Mouse (Mus musculus): ENCODE data around the gene Trappc3. TPM values are rescaled to one million over a fixed set of nuclear protein-coding genes. Genes with fewer than 3 reads are reported as not detected.

Gene Trappc3
- 56.9 TPM for polyA plus RNA-seq (2017; shearing (Covaris generic))

DNA sequence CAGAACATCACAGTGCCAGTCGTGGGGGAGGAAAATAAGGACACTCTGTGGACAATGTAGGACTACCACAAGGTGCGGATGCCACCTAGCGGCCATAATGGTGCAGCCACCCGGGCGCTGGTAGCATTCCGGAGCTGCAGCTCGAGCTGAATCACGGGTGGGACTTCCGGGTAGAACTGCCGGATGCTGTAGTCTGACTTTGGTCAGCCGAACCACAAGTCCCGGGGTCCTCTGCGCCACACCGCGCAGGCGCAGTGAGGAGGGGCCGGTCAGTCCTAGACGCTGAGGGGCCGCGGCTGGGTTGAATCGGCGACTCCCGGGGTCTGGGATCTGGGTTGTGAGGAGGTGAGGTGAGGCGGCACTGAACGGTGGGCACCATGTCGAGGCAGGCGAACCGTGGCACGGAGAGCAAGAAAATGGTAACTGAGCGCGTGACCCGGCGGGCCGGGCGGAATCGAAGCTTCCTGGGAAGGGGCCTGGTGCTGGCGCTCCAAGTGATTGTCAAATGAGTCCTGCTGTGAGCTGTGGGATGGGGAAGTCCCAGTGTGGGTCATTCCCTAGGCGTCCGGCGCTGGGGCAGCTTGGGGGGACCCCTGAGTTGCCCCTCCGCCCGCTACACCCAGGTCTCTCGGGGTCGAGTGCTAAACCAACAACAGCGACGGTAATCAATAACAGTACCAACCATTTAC is at the start of gene Trappc3:
TSS of gene Trappc3 (plus strand) at position 207 of the 689 bp plus-strand sequence.

DNA sequence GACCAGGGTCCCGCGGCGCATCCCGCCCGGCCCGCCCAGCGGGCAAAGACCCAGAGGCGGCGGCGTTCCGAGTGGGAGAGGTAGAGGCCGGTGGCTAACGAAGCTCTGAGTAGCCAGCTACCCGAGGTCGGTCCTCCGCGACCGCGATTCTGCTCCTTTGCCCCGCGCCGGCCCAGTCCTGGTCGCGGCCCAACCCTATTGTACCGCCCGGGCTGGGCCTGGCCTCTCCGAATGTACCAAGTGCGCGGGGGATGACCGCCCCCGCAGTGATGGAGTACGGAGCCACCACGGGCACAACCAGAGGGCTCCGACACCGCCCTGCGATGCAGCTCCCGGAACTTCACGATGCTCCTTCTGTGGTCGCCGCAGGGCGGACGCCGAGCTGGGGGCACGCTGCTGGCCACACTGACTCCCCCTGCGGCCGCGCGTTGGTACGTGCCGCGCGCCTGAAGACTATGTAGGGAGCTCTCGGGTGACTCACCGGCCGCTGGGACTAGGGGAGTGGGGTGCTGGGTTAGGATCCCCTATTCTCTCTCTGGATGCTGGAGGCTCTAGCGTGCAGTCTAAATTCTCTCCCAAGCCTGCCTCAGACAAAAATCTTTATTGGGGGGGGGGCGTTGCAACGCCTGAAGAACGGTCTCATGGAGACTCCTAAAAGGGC is 5.9 kb upstream of the Trappc3 start, which contains the start of gene Map7d1:
TSS of gene Map7d1 (minus strand) at position 213 of the 661 bp plus-strand sequence.

DNA sequence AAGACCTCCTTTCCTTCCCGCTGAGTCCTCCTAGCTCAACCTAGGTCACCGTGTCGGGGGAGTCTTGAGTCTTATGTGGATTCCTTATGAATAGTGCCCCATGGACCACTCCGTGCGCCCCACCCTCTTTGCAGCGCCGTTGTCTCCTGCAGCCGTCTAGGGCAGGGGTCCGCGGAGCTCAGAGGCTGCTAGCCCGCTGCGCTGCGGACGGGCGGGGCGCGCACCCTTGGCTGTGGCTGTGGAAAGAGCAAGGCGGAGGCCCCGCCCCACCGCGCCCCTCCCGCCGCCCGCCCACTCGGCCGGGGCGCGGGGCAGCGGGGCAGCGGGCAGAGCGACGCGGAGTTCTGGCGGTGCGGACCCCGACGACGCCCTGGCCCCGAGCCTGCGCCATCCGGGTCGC is 24.4 kb downstream of the Trappc3 start, which contains the start of gene Col8a2:
TSS of gene Col8a2 (plus strand) at position 302 of the 400 bp plus-strand sequence.

DNA sequence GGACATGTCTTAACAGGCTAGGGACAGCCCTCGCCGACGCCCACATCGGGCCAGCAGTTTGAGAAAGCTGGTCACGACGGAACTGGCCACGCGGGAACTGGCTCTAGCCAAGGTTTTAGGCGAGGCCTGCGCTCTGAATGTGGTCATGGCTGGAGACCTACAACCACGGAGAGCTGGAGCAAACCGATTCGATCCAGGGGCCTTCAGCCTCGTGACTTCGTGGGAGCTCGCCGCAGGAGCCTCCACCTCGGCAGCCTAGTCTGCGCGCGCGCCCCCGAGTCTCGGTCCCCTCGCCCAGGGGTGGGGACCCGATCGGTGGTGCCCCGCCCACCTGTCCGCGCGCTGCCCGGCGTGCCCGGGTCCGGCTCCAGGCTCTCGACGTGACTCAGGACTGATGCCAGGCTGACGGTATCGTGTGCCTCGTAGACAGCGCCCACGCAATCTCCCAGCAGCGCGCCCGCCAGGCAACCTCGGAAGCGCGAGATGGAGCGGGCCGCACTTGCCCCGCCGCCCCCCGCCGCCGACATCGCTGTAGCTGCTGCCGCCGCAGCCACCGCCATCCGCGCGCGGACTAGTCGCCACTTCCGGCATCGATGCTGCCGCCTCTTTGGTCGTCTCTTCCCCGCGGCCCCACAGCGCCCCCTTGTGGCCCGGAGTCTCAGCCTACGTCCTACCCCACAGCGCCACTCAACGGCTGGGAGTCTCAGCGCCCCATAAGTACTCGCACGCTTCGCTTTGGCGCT is 59.2 kb downstream of the Trappc3 start, which contains the start of gene Adprhl2:
TSS of gene Adprhl2 (minus strand) at position 593 of the 743 bp plus-strand sequence.

DNA sequence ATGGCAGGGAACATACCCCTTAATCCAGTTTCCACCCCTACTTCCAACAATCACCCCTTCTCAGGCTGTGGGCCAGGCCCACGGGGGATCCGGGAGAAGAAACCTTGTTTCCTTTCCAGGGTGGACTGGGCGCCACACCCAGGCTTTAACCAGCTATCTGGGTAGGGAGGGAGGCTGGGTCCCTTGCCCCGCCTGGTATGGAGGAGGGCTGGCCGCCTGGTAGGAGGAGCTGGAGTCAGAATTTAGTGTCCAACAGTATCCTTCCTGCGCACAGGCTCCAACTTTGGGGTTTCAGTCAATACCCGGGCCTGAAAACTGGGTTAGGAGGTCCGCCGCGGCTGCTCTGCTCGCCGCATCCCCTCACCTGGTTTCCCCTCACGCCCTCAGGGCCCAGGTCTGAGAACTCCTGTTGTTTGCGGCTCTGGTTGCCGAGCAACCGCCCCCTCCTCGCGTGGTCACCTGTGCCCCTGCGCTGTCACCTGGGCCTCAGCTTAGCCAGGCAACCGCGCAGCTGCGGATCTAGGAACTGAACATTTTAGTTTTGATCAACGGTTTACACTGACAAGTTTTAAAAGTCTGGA is 63.2 kb downstream of the Trappc3 start, which contains the start of gene Tekt2:
TSS of gene Tekt2 (minus strand) at position 408 of the 581 bp plus-strand sequence.

Other genes starting within 250 kb of the Trappc3 start
- gene Csf3r, start 237.8 kb upstream of the Trappc3 start, polyA plus RNA-seq (2017; shearing (Covaris generic)): not detected
- 66.3 TPM for gene Mrps15, start 215.4 kb upstream of the Trappc3 start, polyA plus RNA-seq (2017; shearing (Covaris generic))
- gene Oscp1, start 203.8 kb upstream of the Trappc3 start, polyA plus RNA-seq (2017; shearing (Covaris generic)): not detected
- 15.1 TPM for gene Lsm10, start 165.7 kb upstream of the Trappc3 start, polyA plus RNA-seq (2017; shearing (Covaris generic))
- 62.6 TPM for gene Stk40, start 158.4 kb upstream of the Trappc3 start, polyA plus RNA-seq (2017; shearing (Covaris generic))
- 17.9 TPM for gene Eva1b, start 114.6 kb upstream of the Trappc3 start, polyA plus RNA-seq (2017; shearing (Covaris generic))
- gene Sh3d21, start 98.8 kb upstream of the Trappc3 start, polyA plus RNA-seq (2017; shearing (Covaris generic)): 0.41 TPM
- gene Thrap3, start 59.6 kb upstream of the Trappc3 start, polyA plus RNA-seq (2017; shearing (Covaris generic)): 314 TPM
- gene Map7d1, start 6.0 kb upstream of the Trappc3 start, polyA plus RNA-seq (2017; shearing (Covaris generic)): 45.1 TPM
- not detected for gene Col8a2, start 24.5 kb downstream of the Trappc3 start, polyA plus RNA-seq (2017; shearing (Covaris generic))
- 43.2 TPM for gene Adprhl2, start 59.4 kb downstream of the Trappc3 start, polyA plus RNA-seq (2017; shearing (Covaris generic))
- not detected for gene Tekt2, start 63.4 kb downstream of the Trappc3 start, polyA plus RNA-seq (2017; shearing (Covaris generic))
- gene Ago3, start 167.2 kb downstream of the Trappc3 start, polyA plus RNA-seq (2017; shearing (Covaris generic)): 42.0 TPM
- 4.2 TPM for gene Ago1, start 206.3 kb downstream of the Trappc3 start, polyA plus RNA-seq (2017; shearing (Covaris generic))

Measured in effector memory CD4-positive, alpha-beta T cell, adult 5 months (primary cell).